Mouse (Mus musculus): ENCODE results near the gene Sfxn1.

The Sfxn1 gene

DNA sequence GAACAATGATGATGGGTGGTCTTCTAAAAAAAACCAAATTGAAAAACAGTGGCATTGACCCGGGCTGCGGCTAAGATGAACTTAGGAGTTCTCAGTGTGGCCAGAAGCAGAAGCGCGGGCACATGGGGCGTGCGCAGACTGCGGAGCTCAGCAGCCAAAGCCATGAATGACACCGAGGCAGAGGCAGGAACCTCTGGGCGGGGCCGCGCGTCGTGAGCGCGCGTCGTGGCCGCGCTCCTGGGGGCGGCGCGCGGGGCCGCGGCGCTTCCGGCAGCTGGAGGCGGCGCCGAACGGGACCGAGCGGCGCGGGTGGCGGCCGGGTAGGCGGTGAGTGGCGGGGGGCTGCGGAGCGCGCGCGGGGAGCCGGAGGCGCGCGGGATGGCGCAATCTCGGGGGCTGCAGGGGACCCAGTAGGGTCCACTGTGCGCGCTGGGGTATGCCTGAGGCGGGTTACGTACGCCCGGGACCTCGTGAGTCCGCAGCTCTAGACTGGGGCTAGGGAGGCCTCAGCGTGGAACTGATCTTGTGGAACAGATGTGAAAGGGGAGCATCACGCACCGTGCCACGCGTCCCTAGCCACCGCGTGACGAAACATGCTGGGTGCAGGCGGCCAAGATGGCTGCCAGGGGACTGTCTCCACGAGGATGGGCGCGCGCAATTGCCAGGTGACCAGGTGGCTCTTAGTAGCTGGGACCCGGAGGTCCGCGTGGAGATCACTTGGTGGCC lies at the start of gene Sfxn1:
Sfxn1 (plus strand) TSS at position 264 of the 726 bp plus-strand sequence.
- peak; percentile 59 for DNase-seq

DNA sequence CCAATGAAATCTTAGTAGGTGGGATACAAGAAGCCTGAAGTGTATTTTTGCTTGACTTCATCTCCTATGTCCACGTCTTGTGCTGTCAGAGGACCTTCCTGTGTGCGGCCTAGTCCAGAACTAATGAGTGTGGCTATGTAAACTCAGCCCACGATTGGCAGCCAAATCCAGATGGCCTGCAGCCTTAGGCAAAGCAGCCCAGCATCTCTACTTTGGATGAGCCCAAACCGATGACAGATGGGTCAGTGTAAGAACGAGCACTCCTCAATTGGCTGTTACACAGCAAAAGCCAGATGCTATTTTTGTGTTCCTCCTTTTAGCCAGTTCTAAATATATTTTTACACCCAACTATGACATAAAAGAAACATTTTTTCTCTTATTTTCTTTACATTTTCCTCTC lies 48.4 kb upstream of the Sfxn1 start:
- peak; percentile 22 for DNase-seq

DNA sequence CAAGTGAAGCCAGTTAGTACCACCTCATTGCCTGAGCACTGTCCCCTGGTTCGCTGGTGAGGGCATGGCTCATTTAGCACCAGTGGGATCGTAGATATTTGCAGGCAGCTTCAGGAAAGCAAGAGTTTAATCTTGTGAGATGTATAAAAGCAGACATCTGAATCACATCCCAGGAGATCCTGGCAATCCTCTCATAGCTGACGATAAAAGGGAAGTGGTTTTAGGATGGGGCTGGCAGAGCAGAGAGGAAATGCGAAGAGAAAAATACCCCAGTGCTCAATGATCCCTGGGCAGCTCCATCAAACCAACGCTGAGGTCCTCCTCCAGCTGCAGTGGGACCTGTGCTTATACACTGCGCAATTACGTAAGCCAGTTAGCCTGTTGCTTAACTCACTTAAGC lies 44.6 kb upstream of the Sfxn1 start:
- DNase-seq, result no peak

DNA sequence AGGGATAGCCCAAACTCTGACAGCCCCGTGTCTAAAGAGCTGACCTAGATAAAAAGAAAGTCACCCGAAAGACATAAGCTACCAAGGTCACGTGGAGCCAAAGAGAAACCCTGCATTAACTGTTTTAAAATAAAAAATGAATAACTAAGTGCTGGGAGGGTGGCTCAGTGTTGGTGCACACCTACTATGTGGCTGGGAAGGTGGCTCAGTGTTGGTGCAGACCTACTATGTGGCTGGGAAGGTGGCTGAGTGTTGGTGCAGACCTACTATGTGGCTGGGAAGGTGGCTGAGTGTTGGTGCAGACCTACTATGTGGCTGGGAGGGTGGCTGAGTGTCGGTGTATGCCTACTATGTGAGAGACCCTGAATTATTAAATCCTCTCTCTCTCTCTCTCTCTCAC lies 38.0 kb upstream of the Sfxn1 start:
- DNase-seq, result no peak

DNA sequence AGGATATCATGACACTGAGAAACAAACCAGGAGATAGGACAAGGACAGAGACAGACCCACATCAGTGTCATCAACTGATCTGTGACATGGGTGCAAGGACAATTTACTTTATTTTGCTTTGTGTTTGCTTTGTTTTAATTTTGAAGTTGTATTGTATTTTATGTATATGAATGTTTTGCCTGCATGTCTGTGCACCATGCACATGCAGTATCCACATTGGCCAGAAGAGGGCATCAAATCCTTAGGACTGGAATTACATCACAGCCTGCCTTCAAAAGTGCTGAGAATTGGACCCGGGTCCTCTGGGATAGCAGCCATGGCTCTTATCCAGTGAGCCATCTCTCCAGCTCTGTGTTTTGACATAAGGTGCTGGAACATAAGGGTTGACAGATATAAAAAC lies 36.1 kb upstream of the Sfxn1 start:
- no peak for DNase-seq

DNA sequence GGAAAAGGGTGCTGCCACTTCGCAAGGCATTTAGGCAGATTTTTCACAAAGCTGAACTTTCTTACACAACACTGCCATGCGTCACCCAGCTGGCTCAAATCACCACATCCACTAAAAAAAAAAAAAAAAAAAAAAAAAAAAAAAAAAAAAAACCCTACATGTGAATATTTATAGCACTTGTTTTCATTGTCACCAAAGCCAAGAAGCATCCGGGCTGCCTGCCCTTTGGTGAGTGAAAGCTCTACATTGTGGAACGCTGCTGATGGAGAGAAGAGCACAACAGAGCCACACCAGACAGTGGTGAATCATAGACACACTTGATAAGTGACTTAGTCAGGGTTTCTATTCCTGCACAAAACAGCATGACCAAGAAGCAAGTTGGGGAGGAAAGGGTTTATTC lies 33.7 kb upstream of the Sfxn1 start:
- no peak for DNase-seq

DNA sequence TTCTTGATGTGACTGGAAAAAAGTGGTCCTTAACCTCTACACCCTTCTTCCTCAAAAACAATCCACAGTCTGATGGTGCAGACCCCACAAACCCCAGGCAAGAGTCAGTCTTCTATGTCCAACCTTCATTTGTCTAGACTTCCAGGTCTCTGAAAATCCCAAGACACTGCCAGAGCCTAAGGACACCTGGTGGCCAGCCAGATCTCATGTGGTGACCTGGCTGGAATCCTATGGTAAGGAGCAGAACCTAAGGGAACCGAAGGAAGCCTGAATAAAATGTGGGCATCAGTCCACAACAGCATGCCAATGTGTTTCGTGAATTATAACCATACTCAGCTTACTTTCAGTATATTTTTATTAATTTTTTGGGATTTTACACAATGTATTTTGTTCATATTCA lies 31.4 kb upstream of the Sfxn1 start:
- DNase-seq, result no peak

DNA sequence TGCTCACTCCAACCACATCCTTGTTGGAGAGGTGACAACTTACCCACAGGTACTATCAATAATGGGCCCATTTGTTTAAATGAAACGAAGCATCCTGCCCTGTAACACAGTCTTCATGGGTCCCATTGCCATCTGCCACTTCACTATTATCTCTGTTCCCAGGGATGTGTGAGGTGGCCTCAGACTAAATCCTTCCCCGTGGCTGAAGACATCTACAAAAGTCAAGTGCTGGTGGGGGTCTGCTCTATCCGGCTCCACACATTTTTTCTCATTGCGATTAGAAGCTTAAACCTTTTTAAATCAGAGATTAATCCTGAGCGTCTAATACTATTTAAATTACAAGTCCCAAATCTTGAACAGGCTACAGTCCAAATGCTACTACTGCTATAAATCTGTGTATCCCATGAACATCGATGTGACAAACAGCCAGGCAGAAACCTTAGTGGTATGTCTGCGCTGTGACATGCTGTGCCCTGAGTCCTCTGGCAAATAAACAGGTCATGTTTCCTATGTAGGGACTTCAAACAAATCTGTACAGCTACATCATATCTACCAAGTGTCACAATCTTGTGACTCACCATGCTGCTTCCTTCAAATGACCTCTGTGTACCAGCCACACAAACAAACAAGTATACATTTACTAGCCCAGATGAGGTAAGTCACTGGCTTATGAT lies 22.9 kb upstream of the Sfxn1 start:
- DNase-seq, result no peak

DNA sequence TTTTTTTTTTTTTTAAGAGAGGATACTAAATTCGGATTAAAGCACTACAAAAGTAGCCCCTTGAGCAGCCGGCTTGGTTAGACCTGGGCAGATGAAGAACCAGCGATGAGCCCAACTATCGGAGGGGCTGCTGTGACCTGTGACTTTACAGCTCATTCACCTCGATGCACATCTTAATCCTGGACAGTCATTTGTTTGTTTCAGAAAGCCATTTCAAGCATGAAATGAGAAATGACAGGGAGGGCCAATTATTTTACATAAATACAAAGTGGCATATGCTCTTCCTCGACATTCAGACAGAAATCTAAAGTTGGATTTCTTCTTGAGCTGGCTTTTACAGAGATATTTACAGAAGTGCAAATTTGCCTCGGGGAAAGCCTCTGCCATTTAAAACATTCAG lies 20.0 kb upstream of the Sfxn1 start:
- no peak for DNase-seq

DNA sequence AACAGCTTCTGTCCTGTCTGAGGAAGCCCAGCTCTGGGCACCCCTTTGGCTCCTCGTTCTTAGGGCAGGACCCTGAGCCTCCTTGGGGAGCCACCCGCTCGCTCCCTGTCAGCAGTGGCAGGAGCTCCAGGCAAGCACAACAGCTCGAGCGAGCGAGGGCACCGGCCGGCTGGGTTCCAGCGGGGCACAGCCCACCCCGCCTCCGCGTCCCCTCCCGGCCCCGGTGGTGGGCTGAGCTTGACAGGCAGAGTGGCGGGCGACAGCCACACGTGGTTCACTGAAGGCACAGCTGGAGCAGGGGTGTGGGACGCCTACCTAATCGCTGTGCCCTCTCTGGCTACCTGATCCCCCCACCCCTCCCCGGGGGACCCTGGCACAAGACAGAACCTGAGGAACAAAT lies 16.7 kb upstream of the Sfxn1 start:
- DNase-seq, result no peak

DNA sequence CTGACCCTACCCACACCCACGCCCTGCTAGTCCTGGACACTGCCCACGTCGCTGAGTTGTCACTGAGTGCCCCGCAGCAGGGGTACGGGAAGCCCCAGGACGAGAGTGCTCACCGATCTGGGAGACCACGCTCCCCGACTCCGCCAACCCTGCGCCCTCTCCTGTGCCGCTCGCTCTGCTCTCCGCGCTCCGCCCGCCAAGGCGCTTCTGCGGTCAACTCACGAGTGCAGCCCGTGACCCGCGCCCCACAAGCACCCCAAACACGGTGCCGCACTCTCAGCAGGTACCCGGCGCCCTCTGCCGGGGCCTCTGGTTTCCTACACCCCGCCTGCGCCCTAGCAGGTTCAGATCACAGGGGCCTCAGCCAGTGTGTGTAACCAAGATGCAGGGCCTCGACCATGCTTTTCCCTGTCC lies 16.2 kb upstream of the Sfxn1 start, which contains the start of gene Drd1:
Drd1 (minus strand) TSS at position 258 of the 414 bp plus-strand sequence.
- DNase-seq, result peak; percentile 55

DNA sequence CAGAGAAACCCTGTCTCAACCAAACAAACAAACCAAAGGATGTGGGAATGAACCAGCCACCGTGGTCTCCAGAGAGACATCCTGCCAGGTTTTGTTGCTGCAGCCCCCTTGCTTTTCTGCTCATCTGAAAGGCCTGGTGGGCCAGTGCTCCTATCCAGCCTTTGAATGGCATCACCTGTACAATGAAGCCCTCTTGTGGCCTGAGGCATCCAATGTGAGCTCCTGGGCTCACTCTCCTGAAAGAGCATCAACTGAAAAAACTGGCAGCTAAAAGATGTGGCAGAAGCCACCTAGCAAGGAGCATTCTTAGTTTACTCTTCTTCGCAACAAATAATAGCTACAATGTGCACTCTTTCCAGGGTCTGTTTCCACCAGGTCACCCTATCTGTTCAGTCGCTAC lies 9.6 kb upstream of the Sfxn1 start:
- DNase-seq, result no peak

DNA sequence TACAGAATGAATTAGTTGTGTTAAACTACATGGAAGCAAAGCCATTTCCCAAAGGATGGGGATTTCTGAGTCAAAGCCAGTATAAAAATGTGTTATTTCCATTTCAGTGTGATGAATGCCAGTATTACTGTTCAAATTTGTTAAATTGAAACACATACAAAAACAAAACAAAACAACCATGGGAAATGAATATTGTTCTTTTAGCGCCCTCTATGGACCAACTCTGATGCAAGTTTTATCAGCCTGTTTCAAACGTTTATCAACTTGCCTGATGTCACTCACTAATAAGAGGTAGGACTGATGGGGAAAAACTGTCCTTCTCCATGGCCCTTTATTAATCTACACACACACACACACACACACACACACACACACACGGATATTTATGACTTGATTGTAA lies 8.4 kb upstream of the Sfxn1 start:
- peak; percentile 28 for DNase-seq

DNA sequence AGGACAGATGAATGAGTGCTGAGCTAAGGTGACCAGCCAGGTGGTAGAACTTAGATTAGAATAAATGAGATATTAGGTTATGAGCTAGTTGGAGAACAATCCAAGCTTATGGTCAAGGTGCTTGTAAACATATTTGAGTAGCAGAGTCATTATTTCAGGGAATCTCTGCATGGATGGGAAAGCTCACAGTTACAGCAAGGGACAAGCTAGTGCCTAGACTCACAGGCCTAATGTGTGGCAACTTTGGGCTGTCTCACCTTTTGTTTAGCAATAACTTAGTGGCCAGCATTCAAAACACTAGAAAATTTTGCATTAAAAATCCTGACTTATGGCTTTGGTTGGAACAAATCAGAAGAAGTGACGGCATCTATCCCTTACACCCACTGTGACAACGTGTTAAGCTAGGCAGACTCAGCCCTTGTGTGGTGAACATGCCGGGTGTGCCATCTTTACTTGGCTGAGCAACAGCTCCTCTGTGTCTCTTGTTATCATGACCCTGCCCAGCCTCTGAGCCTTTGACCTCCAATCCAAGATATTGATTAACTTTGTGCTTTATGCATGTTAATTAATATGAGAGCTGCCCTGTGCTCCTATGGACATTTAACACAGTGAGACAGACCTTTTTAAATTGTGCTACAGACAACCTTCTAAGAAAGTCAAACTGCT lies 5.5 kb upstream of the Sfxn1 start:
- no peak for DNase-seq

DNA sequence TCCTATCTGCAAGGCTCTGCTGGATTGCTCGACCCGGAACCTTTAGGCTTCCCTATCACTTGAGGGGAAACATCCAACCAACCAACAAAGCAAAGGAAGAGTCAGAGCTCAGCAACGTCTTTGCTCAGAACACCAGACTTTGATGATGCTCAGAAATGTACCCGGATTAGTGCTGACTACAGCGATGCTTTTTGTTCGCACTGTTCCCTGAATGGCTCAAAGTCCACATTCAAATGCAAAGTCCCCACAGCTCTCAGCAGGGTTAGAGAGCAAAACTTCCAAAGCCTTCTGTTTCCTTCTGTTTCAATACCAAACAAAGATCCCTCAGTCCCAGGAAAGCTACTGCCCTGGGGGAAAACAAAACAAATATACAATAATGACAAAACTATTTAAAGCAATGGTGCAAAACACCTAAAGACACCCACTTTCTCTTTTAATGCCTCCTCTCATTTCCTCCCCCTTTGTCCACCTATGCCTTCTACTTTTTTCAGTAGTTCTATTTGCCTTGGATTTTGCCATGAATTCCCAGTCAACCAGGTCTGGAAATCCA lies 4.0 kb upstream of the Sfxn1 start:
- no peak for DNase-seq

DNA sequence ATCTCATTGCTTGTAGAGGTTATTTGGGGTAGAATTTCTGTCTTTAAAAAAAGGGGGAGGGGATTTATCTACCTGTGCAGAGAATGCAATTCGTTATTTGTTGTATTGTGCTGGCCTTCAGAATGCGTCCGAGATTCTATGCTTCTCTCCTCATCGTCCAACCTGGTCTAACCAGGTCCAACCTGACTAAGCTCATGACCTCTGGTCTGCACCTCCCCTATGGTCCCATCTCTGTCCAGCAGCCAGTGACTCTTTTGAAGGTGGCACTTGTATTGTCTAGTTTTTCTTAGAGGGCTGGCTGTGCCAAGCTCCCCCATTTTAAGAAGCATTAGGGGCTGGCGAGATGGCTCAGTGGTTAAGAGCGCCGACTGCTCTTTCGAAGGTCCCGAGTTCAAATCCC lies 658 bp upstream of the Sfxn1 start:
- no peak for DNase-seq

DNA sequence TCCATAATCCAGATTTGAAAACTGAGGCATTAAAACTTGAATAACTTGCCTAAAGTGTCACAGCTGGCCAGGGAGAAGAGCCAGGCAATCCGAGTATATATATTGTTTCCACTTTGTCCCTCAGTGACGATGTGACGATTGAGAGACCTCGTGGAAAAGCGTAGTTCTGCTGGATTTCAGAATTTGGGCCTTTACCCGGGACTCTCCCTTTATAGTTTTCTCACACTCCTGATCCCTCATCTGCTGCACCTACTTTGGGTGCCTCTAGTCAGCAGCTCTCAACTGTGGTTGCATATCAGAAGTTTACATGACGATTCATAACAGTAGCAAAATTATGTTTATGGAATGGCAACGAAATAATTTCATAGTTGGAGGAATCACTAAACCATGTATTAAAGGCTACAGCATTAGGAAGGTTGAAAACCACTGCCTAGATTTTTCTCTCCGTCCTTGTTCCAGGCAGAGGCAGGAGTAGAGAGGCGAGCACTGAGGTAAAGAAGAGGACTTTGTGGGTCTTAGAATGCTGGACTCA lies 923 bp downstream of the Sfxn1 start:
- DNase-seq, result no peak

DNA sequence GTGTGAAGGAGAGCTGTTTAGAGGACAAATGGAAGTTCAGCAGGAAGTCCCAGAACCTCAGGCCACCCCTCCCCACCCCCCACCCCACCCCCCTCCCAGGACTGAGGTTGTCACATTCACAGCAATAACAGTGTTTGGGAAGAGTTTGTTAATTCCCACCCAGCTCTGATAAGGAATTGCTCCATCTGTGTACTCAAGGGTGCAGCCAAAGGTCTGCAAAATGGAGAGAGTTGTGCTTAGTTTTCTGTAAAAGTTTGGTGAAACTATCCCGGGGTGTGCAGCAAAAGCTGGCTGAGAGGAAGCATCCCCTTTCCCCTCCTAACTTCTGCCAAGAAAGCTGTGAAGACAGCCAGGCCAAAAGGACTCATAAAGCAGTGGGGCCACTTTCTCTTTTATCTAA lies 1.4 kb downstream of the Sfxn1 start:
- no peak for DNase-seq

DNA sequence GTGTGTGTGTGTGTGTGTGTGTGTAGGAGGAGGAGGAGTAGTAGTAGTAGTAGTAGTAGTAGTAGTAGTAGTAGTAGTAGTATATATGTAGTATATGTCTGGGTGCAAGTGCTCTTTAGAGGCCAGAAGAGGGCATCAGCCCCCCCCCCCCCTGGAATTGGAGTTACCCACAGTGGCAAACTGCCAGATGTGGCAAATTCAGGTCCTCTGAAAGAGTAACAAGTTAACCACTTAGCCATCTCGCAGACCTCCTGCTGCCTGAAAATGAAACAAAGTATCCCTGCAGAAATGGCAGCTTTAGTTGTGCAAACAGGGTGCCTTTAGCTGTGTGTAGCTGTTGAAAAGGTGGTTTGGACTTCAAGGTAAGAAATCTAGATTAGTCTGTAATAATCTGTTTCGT lies 1.8 kb downstream of the Sfxn1 start:
- no peak for DNase-seq

DNA sequence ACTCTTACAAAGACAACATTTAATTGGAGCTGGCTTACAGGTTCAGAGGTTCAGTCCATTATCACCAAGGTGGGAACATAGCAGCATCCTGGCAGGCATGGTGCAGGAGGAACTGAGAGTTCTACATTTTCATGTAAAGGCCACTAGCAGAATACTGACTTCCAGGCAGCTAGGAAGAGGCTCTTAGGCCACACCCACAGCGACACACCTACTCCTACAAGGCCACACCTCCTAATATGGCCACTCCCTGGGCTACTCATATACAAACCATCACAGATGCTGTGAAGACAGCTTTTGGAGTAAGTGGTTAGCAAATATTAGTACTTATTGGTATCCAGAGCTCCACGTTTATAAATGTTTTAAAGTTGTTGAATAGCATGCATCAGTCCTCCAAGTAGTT lies 3.7 kb downstream of the Sfxn1 start:
- DNase-seq, result no peak

DNA sequence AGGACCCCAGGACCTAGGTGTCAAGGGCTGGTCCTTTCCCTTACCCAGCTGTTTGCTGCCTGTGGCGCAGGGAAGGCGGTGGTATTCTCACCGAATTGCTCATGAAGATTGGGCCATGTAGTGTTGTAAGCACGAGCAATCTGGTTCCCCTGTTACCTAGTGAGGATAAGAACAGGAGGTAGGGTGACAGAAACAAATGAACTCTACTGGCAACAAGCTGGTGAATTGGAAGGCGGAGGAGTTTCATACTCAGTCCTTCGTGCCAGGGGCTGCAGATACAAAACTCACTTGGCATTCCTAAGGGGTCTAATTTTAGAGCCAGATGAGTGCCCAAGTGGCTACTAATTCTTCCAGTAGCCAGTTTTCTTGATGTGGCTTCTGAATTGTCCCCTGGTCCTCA lies 4.4 kb downstream of the Sfxn1 start:
- no peak for DNase-seq

DNA sequence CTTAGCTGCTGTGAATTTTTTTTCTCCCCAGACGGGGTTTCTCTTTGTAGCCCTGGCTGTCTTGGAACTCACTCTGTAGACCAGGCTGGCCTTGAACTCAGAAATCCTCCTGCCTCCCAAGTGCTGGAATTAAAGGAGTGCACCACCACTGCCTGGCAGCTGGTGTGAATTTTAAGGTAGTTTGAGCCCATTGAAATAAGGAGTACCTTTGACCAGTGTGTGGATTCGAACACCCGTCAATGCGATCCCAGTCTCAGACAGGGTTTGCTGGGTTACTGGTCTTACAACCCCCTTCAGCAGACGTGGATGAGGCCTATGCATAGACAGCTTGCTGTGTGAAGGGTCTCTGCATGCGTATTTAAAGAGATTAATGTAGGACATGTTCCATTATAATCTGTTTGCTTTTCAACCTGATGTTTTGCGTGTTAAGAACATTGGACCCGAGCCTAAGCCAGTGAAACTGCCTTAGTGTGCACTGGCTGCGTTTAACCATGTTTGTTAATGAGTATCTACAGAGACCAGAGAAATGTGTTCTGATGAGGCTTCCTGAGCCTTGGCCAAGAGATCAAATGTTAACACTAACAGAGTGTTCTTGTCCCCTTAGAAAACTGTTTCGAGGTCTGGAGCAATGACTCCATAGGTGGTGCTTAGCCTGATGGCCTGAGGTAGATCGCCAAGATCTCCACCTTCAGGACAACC lies 5.2 kb downstream of the Sfxn1 start:
- no peak for DNase-seq
